Mouse (Mus musculus) cerebellum, postnatal 4 days (tissue): ENCODE results near the gene Uhrf1bp1l.

Experiments
- DNase-seq, 2 experiments: peaks; one replicate each; pipeline ENCODE4 v3.0.0; 2022; ENCODE audit warnings: low spot score in 2 of 2, mixed read lengths in 1 of 2

The Uhrf1bp1l gene

GRCm38 (mm10) chr10:89838834-89839233, 94.0 kb downstream of the Uhrf1bp1l start:
- DNase-seq = no peak

- no peak for DNase-seq
Observed at GRCm38 (mm10) chr10:89850951-89851350, 106.2 kb downstream of the Uhrf1bp1l start.

DNA sequence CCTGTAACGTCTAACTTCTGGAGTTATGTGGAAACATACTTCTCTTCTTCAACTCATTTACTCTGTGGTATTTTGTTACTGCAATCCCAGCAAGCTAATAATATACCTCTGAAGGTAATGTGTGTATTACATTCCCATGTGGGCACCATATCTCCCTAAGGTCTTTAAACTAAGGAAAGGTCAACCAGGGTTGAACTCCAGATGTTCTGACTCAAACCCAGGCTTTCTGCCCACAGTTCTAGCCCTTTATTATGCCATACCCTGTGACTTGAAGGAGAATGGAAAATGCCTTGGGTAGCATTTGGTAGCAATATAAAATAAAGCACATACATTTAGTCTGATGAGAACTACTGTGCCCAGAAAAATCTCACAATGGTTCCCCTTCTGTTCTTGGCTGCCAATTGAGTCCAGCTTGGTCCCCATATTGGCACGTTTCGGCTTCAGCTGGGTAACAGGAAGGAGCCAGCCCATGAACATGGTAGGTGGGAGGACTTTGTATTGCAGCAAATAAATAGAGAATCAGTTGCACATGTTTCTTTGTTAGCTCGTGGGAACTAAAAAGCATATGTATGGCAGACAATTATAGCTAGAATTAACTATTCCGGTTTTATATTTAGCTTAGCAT, 110.6 kb downstream of the Uhrf1bp1l start:
- no peak for DNase-seq

DNA sequence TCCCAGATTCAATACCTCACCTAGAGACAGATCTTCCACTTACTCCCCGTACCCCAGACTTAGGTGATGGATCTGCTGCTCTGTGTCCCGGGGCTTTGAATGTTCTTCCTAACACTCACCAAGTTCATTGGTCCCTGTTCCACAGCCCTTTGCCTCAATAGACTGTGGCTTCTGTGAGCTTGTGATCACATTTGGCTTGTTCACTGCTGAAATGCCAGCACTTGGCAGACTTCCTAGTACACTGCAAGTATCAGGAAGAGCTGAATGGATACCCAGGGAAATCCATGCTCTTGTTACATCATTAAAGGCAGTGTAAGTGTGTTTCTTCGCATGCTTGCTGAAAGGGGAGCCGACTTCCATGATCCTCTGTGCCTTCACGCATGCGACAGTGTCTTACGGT, 111.5 kb downstream of the Uhrf1bp1l start:
- DNase-seq = no peak

GRCm38 (mm10) chr10:89868211-89868610, 123.4 kb downstream of the Uhrf1bp1l start:
- DNase-seq = no peak

DNA sequence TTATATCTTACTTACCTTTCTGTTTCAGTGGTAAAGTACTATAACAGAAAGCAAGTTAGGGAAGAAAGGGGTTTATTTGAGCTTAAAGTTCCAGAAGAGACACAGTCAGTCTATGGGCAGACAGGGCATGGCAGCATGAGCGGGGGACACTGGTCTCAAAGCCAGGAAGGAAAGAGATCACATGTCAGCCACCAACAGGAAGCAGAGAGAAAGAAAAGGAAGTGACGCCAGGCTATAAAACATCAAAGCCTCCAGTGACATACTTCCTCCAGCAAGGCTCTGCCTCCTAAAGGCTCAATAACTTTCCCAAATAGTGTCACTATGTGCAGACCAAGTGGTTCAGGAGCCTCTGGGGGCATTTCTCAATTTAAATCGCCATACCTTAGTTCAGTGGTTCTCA, 124.0 kb downstream of the Uhrf1bp1l start:
- DNase-seq = no peak
